Mouse (Mus musculus) urinary bladder, postnatal 4 days (tissue): ENCODE measurements around the gene Cadps2.

Source experiments
- DNase-seq, 2 experiments: peaks; one replicate each; pipeline ENCODE4 v3.0.0; 2021 to 2022; ENCODE audit warnings: low spot score in 2 of 2

The Cadps2 gene

GRCm38 (mm10) chr6:23361842-23362451 lies 477.3 kb downstream of the Cadps2 start:
- no peak for DNase-seq

- DNase-seq = no peak
Observed at GRCm38 (mm10) chr6:23360596-23360995, 478.6 kb downstream of the Cadps2 start.

- DNase-seq = no peak
Observed at GRCm38 (mm10) chr6:23356141-23356540, 483.1 kb downstream of the Cadps2 start.

GRCm38 (mm10) chr6:23353480-23353879 lies 485.7 kb downstream of the Cadps2 start:
- no peak for DNase-seq

- no peak for DNase-seq
Observed at GRCm38 (mm10) chr6:23337411-23338063, 501.7 kb downstream of the Cadps2 start.

- no peak for DNase-seq
Observed at GRCm38 (mm10) chr6:23314945-23315344, 524.3 kb downstream of the Cadps2 start.

- DNase-seq = no peak
Observed at GRCm38 (mm10) chr6:23314291-23314690, 524.9 kb downstream of the Cadps2 start.

- DNase-seq = no peak
Observed at GRCm38 (mm10) chr6:23306046-23306445, 533.2 kb downstream of the Cadps2 start.

GRCm38 (mm10) chr6:23298596-23298995 lies 540.6 kb downstream of the Cadps2 start:
- DNase-seq = no peak

- DNase-seq = no peak
Observed at GRCm38 (mm10) chr6:23294685-23295084, 544.5 kb downstream of the Cadps2 start.

GRCm38 (mm10) chr6:23288752-23289151 lies 550.5 kb downstream of the Cadps2 start:
- DNase-seq = no peak

GRCm38 (mm10) chr6:23281514-23281820 lies 557.8 kb downstream of the Cadps2 start:
- DNase-seq = no peak

GRCm38 (mm10) chr6:23280811-23281513 lies 558.3 kb downstream of the Cadps2 start:
- DNase-seq = no peak

GRCm38 (mm10) chr6:23273483-23273882 lies 565.7 kb downstream of the Cadps2 start:
- no peak for DNase-seq

GRCm38 (mm10) chr6:23272979-23273378 lies 566.2 kb downstream of the Cadps2 start:
- DNase-seq = no peak

- DNase-seq = no peak
Observed at GRCm38 (mm10) chr6:23272542-23272941, 566.7 kb downstream of the Cadps2 start.

GRCm38 (mm10) chr6:23260738-23261050 lies 578.5 kb downstream of the Cadps2 start:
- no peak for DNase-seq

GRCm38 (mm10) chr6:23260016-23260737 lies 579.0 kb downstream of the Cadps2 start:
- no peak for DNase-seq

- no peak for DNase-seq
Observed at GRCm38 (mm10) chr6:23257981-23258380, 581.2 kb downstream of the Cadps2 start.

GRCm38 (mm10) chr6:23255161-23255560 lies 584.1 kb downstream of the Cadps2 start:
- no peak for DNase-seq

- DNase-seq = no peak
Observed at GRCm38 (mm10) chr6:23254644-23255043, 584.6 kb downstream of the Cadps2 start.
